Mouse (Mus musculus) cerebral cortex, adult 2 months (tissue): ENCODE results near the gene Ehbp1.

Experiments
- WGBS: fragments of 180-500 bp; shearing (Covaris S2); methylation state at CpG from one replicate; pipeline ENCODE4 v1.1.7; 2018; 5-methylcytosine and 5-hydroxymethylcytosine counted together

The Ehbp1 gene

GRCm38 (mm10) chr11:22342242-22343207 is at the start of gene Ehbp1:
Ehbp1 (minus strand) TSS chr11:22342292.
- 70% methylated on average over 2 of the region's 2 CpGs for WGBS

- WGBS: 76% methylated on average over 6 of the region's 6 CpGs
Observed at GRCm38 (mm10) chr11:22387472-22388098, 45.5 kb upstream of the Ehbp1 start.

- 83% methylated on average over 1 of the region's 1 CpGs for WGBS
Observed at GRCm38 (mm10) chr11:22383532-22383931, 41.4 kb upstream of the Ehbp1 start.

GRCm38 (mm10) chr11:22374811-22375210 is 32.7 kb upstream of the Ehbp1 start:
- 94% methylated on average over 2 of the region's 2 CpGs for WGBS

- WGBS: 71% methylated on average over 3 of the region's 3 CpGs
Observed at GRCm38 (mm10) chr11:22373290-22373674, 31.2 kb upstream of the Ehbp1 start.

- WGBS: 88% methylated on average over 1 of the region's 1 CpGs
Observed at GRCm38 (mm10) chr11:22372609-22373289, 30.7 kb upstream of the Ehbp1 start.

GRCm38 (mm10) chr11:22369841-22370240 is 27.7 kb upstream of the Ehbp1 start:
- 37% methylated on average over 2 of the region's 2 CpGs for WGBS

- WGBS: 95% methylated on average over 3 of the region's 3 CpGs
Observed at GRCm38 (mm10) chr11:22368621-22369020, 26.5 kb upstream of the Ehbp1 start.

- WGBS: 80% methylated on average over 2 of the region's 2 CpGs
Observed at GRCm38 (mm10) chr11:22366486-22366885, 24.4 kb upstream of the Ehbp1 start.

- 45% methylated on average over 6 of the region's 6 CpGs for WGBS
Observed at GRCm38 (mm10) chr11:22353962-22354621, 12.0 kb upstream of the Ehbp1 start.

- WGBS: 83% methylated on average over 2 of the region's 2 CpGs
Observed at GRCm38 (mm10) chr11:22349945-22350344, 7.9 kb upstream of the Ehbp1 start.

GRCm38 (mm10) chr11:22348536-22348910 is 6.4 kb upstream of the Ehbp1 start:
- WGBS: 58% methylated on average over 1 of the region's 1 CpGs

- 46% methylated on average over 13 of the region's 13 CpGs for WGBS
Observed at GRCm38 (mm10) chr11:22347651-22348535, 5.8 kb upstream of the Ehbp1 start.

GRCm38 (mm10) chr11:22327302-22327910 is 14.7 kb downstream of the Ehbp1 start:
- 74% methylated on average over 2 of the region's 2 CpGs for WGBS

GRCm38 (mm10) chr11:22317824-22318411 is 24.2 kb downstream of the Ehbp1 start:
- WGBS: 95% methylated on average over 6 of the region's 6 CpGs

- WGBS: 88% methylated on average over 1 of the region's 1 CpGs
Observed at GRCm38 (mm10) chr11:22315801-22316200, 26.3 kb downstream of the Ehbp1 start.

GRCm38 (mm10) chr11:22301164-22301563 is 40.9 kb downstream of the Ehbp1 start:
- WGBS: 75% methylated on average over 6 of the region's 6 CpGs

- WGBS: 0% methylated on average over 6 of the region's 6 CpGs
Observed at GRCm38 (mm10) chr11:22287513-22287900, 54.6 kb downstream of the Ehbp1 start.

- 1% methylated on average over 43 of the region's 43 CpGs for WGBS
Observed at GRCm38 (mm10) chr11:22286885-22287512, 55.1 kb downstream of the Ehbp1 start.
